Mouse (Mus musculus) CH12.LX (cell line): ENCODE data around the gene Rab11fip3.

ENCODE experiments used
- CTCF ChIP-seq, 2 experiments: IDR thresholded peaks in 1 of 2; conservative IDR thresholded peaks in 1 of 2; 2 replicates each; pipeline ENCODE4 v1.5.1; 2011 to 2012; ENCODE audit warnings: low read depth in 2 of 2, low read length in 2 of 2, improper control_type of control experiment in 1 of 2, inconsistent platforms in 1 of 2, mild to moderate bottlenecking in 1 of 2, moderate library complexity in 1 of 2
- USF1 ChIP-seq: IDR thresholded peaks from 2 replicates; pipeline ENCODE4 v1.6.1; 2014; ENCODE audit warnings: low read depth, mild to moderate bottlenecking, inconsistent platforms, low read length, improper control_type of control experiment

GRCm38 (mm10) chr17:25948051-25948450 lies 121.3 kb downstream of the Rab11fip3 start:
- TF ChIP-seq CTCF (conservative IDR thresholded peaks at IDR 0.05 in 1 of 2, IDR thresholded peaks at IDR 0.05 in 1 of 2; ENCODE audit: low read depth in 2 of 2, low read length in 2 of 2) = no peak
- TF ChIP-seq USF1 = no peak
